Mouse (Mus musculus) Patski (cell line): Measurements from ENCODE around the gene Dbx2. TPM values are rescaled to one million over a fixed set of nuclear protein-coding genes. Genes with fewer than 3 reads are reported as not detected.

ENCODE experiments used
- ATAC-seq: fragments of 100-300 bp; one replicate; pipeline ENCODE4 v1.8.0; 2021
- CTCF ChIA-PET: fragments of 350-600 bp; sonication (Branson Sonifier 250); formaldehyde crosslinking; loops from one replicate; lab custom pipeline; 2022; ENCODE audit warnings: inconsistent platforms; lab: Charles Lee
- POLR2A ChIA-PET: fragments of 350-600 bp; sonication (Branson Sonifier 250); formaldehyde crosslinking; loops from one replicate; lab custom pipeline; 2022; ENCODE audit warnings: antibody characterized with exemption, inconsistent platforms; lab: Charles Lee
- DNase-seq: peaks from one replicate; pipeline ENCODE4 v3.0.0-alpha.2; 2011; ENCODE audit warnings: low read depth, low spot score
- H3K27me3 ChIP-seq: fragments of 371-371 bp; one replicate; pipeline ENCODE4 v1.5.1; 2021
- CTCF ChIP-seq: fragments of 100-300 bp; IDR thresholded peaks from one replicate; pipeline ENCODE4 v1.5.1; 2021
- in situ Hi-C: fragments of 300-500 bp; cut with MboI; formaldehyde crosslinking; loops from 3 replicates; pipeline ENCODE4 v1.11.1; 2018; ENCODE audit warnings: low pct_unique_long_range_greater_than_20kb, mixed read lengths
- polyA plus RNA-seq: library from polyadenylated mRNA; unstranded; gene quantifications from one replicate; pipeline ENCODE4 v1.2.3, GENCODE M21; 2021

Dbx2 gene
- polyA plus RNA-seq, 1 experiment from 2014 or later: not detected

DNA sequence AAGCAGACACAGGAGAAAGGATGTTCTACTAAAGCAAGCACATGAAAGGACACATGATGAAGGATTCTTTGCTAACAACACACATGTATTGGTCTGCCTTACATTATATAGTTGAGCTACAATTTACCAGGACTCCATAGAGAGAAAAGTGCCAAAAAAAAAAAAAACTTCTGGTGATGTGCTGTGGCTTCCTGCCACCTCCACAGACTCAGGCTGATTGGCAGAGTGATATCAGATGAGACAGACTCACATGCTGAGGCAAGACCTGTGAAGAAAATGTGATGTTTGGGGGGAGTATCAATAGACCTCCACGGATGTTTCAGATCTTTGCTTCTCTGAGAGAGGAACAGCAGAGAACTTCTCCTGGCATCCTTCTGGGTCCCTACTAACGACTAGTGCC lies 6.0 kb upstream of the Dbx2 start:
- peaks cover 32% of the 10 kb centered on the region for H3K27me3 ChIP-seq
- TF ChIP-seq CTCF: no peak
- POLR2A ChIA-PET: no interaction called here
- ATAC-seq (no peak), DNase-seq (no peak)
- CTCF ChIA-PET: no interaction called here
- in situ Hi-C loops: no loop called here

GRCm38 (mm10) chr15:95660368-95660767 lies 4.6 kb upstream of the Dbx2 start:
- ChIA-PET POLR2A (no interaction called here), CTCF (no interaction called here)
- TF ChIP-seq CTCF: no peak
- H3K27me3 ChIP-seq: peaks cover 32% of the 10 kb centered on the region
- ATAC-seq (no peak), DNase-seq (no peak)
- in situ Hi-C loops: no loop called here

GRCm38 (mm10) chr15:95654211-95654897 lies 1.4 kb downstream of the Dbx2 start:
- no peak for TF ChIP-seq CTCF
- POLR2A ChIA-PET: no interaction called here
- CTCF ChIA-PET: interaction anchor here (1.5 kb wide), 1 partner anchor 37 kb away, joined by 3 read pairs; no protein-coding TSS in a partner anchor
- no peak for ATAC-seq
- DNase-seq: no peak
- in situ Hi-C loops: no loop called here
- peaks cover 40% of the 10 kb centered on the region for H3K27me3 ChIP-seq

- ATAC-seq (no peak), DNase-seq (no peak)
- TF ChIP-seq CTCF: no peak
- ChIA-PET POLR2A (no interaction called here), CTCF (interaction anchor here (1.5 kb wide), 1 partner anchor 38 kb away, joined by 3 read pairs; no protein-coding TSS in a partner anchor)
- peaks cover 35% of the 10 kb centered on the region for H3K27me3 ChIP-seq
- in situ Hi-C loops: no loop called here
Observed at GRCm38 (mm10) chr15:95653812-95654210, 1.9 kb downstream of the Dbx2 start.

- CTCF ChIA-PET: interaction anchor here (1.0 kb wide), 1 partner anchor 9 kb away, joined by 3 read pairs; no protein-coding TSS in a partner anchor
- DNase-seq (no peak), ATAC-seq (no peak)
- in situ Hi-C loops: no loop called here
- H3K27me3 ChIP-seq: peaks cover 37% of the 10 kb centered on the region
- no peak for TF ChIP-seq CTCF
- POLR2A ChIA-PET: no interaction called here
Observed at GRCm38 (mm10) chr15:95652898-95653707, 2.7 kb downstream of the Dbx2 start.

DNA sequence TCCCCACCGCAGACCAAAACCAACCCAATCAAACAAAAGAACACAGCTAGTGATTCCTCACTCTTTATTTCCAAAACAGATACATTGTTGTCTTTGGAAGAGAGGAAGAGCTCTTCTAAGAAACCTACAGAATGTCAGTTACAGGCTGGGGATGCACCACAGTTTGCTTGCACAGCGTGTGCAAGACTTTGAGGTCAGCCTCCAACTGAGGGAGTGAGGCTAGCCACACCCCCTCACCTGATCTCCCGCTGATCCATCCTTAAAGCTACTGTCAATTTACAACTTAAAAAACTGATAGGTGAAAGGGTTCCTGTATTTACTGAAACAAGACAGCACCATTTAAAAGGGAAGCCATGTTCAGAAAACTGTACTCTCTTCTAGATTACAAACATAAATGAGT lies 3.9 kb downstream of the Dbx2 start:
- H3K27me3 ChIP-seq: peaks cover 46% of the 10 kb centered on the region
- ATAC-seq (no peak), DNase-seq (no peak)
- POLR2A ChIA-PET: no interaction called here
- no peak for TF ChIP-seq CTCF
- CTCF ChIA-PET: no interaction called here
- in situ Hi-C loops: no loop called here

GRCm38 (mm10) chr15:95643505-95644029 lies 12.2 kb downstream of the Dbx2 start:
- DNase-seq: no peak
- POLR2A ChIA-PET: no interaction called here
- in situ Hi-C loops: no loop called here
- no peak for ATAC-seq
- CTCF ChIA-PET: interaction anchor here (0.9 kb wide), 1 partner anchor 9 kb away, joined by 3 read pairs; no protein-coding TSS in a partner anchor
- peaks cover 61% of the 10 kb centered on the region for H3K27me3 ChIP-seq
- no peak for TF ChIP-seq CTCF

GRCm38 (mm10) chr15:95640347-95640746 lies 15.4 kb downstream of the Dbx2 start:
- POLR2A ChIA-PET: no interaction called here
- H3K27me3 ChIP-seq: peaks cover 52% of the 10 kb centered on the region
- no peak for DNase-seq
- ATAC-seq: no peak
- no peak for TF ChIP-seq CTCF
- CTCF ChIA-PET: no interaction called here
- in situ Hi-C loops: no loop called here

DNA sequence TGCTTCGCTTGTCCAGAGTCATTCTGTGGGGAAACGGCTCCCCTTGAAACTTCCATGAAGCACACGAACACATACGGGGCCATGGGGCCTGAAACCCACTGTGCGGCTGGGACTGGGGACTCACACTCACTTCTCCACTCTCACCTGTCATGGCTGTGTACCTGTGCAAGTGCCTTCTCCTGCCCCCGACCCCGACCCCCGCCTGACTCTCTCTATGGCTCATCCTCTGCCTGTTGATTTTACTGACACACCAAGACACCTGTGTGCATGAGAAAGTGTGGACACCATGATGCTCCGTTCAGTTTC lies 16.0 kb downstream of the Dbx2 start:
- in situ Hi-C loops: no loop called here
- DNase-seq: no peak
- CTCF ChIA-PET: no interaction called here
- no peak for ATAC-seq
- POLR2A ChIA-PET: no interaction called here
- peaks cover 52% of the 10 kb centered on the region for H3K27me3 ChIP-seq
- TF ChIP-seq CTCF: no peak

DNA sequence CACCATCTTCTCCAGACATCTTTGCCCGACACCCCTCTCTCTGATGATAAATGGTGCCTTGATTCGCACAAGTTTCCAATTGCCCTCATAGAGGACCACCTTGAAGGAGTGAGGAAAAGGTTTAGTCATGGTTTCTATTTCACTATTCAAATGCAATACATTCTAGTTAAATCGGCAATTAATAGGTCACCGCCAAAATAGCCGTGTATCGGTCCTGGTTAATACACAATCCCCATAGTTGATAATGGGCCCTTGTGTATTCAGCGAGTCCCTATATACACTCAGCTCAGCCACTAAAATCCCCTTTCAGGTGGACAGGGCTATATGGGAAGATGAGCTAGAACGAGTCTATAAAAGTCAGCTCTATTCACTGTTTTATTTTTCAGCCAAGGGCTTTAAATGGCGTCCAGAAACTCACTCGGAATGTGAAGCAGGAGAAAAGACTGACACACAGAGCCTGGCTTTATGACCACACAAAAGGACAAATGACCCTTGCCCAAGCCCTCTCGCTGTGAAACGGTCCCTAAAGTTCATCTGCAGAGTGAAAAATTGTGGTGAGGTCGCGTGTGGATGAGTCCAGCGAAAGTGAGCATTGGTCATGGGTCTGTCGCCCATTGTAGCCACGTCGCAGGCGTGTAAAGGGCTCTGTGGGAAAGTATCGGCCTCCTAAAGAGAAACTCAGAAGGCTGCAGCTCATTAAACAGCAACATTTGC lies 16.5 kb downstream of the Dbx2 start:
- in situ Hi-C loops: no loop called here
- DNase-seq (no peak), ATAC-seq (no peak)
- peaks cover 49% of the 10 kb centered on the region for H3K27me3 ChIP-seq
- POLR2A ChIA-PET: no interaction called here
- no peak for TF ChIP-seq CTCF
- CTCF ChIA-PET: no interaction called here
